Mouse (Mus musculus): Measurements from ENCODE around the gene Ola1. TPM values are rescaled to one million over a fixed set of nuclear protein-coding genes. Genes with fewer than 3 reads are reported as not detected.

Gene Ola1
- polyA plus RNA-seq (2014; fragmentation: Illumina TruSeq; extraction: RNeasy Lipid Tissue Mini Kit (QIAGEN cat#74804); ENCODE audit: low replicate concordance) = 128 TPM

DNA sequence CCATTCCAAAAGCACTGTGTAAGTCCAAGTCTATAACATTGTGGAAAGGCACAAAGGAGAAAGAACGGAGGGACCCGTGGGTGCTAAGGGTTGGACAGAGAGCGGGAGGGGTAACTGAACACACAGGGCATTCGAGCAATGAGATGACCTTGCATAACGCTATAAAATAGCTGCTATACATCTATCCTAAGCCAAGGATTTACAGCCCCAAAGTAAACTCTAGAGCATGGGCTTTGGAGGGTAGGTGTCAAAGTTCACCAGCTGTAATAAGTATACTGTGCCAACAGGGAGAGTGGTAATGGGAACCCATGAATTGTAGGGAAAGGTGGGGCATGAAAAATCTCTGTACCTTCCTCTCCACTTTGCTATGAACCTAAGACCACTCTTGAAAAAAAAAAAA, at the start of gene Ola1:
Ola1 (minus strand) TSS at position 12 of the 400 bp plus-strand sequence.

Other genes starting within 250 kb of the Ola1 start
- 193 TPM for gene Sp3, start 238.5 kb downstream of the Ola1 start, polyA plus RNA-seq (2014; fragmentation: Illumina TruSeq; extraction: RNeasy Lipid Tissue Mini Kit (QIAGEN cat#74804); ENCODE audit: low replicate concordance)
- not detected for gene Gm11084, start 232.2 kb downstream of the Ola1 start, polyA plus RNA-seq (2014; fragmentation: Illumina TruSeq; extraction: RNeasy Lipid Tissue Mini Kit (QIAGEN cat#74804); ENCODE audit: low replicate concordance)
- gene Sp9, start 53.0 kb upstream of the Ola1 start, polyA plus RNA-seq (2014; fragmentation: Illumina TruSeq; extraction: RNeasy Lipid Tissue Mini Kit (QIAGEN cat#74804); ENCODE audit: low replicate concordance) = not detected
- gene Scrn3, start 93.7 kb upstream of the Ola1 start, polyA plus RNA-seq (2014; fragmentation: Illumina TruSeq; extraction: RNeasy Lipid Tissue Mini Kit (QIAGEN cat#74804); ENCODE audit: low replicate concordance) = 28.3 TPM
- 52.0 TPM for gene Cir1, start 93.8 kb upstream of the Ola1 start, polyA plus RNA-seq (2014; fragmentation: Illumina TruSeq; extraction: RNeasy Lipid Tissue Mini Kit (QIAGEN cat#74804); ENCODE audit: low replicate concordance)
- 130 TPM for gene Gpr155, start 167.6 kb upstream of the Ola1 start, polyA plus RNA-seq (2014; fragmentation: Illumina TruSeq; extraction: RNeasy Lipid Tissue Mini Kit (QIAGEN cat#74804); ENCODE audit: low replicate concordance)

Measured in small intestine, adult 10 weeks (tissue).